Mouse (Mus musculus) heart, postnatal 10 days (tissue): ENCODE data around the gene Rrp1b. TPM values are rescaled to one million over a fixed set of nuclear protein-coding genes. Genes with fewer than 3 reads are reported as not detected.
A peak's percentile ranks its signal among the peaks of the same experiment; 100 is the strongest.
"Not testable (repeated sequence)": the region's sequence is repeated elsewhere in the genome, so short reads cannot be mapped to it uniquely, and the experiment has no call there.

ENCODE experiments used
- DNase-seq, 2 experiments: peaks; one replicate each; pipeline ENCODE4 v3.0.0; 2021
- intact Hi-C: fragments of 180-260 bp; cut with DNase I; formaldehyde crosslinking; loops from one replicate; pipeline ENCODE4 v1.15.1; 2025
- total RNA-seq, 2 experiments: library from RNA; stranded (reverse); gene quantifications; 2 replicates each; pipeline ENCODE4 v1.2.3; 2021

The Rrp1b gene
- total RNA-seq, 2 experiments from 2014 or later: 9.4 to 13.1 TPM

DNA sequence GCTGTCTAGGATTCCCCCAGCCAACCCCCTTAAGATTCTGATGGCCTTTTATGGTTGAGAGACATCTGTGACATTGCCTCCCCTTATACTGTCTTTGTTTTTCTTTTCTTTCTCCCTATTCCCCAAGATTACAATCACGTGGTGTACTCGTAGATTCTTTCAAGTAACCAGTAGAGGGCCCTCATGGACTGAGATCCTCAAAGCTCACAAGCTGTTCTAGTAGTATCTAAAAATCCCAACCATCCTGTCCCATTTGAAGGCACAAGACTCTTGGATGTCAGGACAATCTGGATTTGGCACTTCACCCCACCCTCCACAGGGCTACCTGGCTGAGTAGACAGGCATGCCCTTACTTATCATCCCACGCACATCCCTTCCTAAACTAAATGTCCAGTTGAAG is 8.2 kb upstream of the Rrp1b start:
- intact Hi-C loops: loop anchor here (2.0 kb wide), 1 partner anchor 45 kb away; no protein-coding TSS in a partner anchor
- DNase-seq: peak; percentile 33 to 42

GRCm38 (mm10) chr17:32028301-32028700 is 7.6 kb upstream of the Rrp1b start:
- intact Hi-C loops: no loop called here
- DNase-seq: no peak

- intact Hi-C loops: loop anchor here (10.0 kb wide), 1 partner anchor 507 kb away; the partner anchor contains the start of gene Ndufv3
- DNase-seq: no peak
Measured at GRCm38 (mm10) chr17:32031684-32032083, 4.2 kb upstream of the Rrp1b start.

DNA sequence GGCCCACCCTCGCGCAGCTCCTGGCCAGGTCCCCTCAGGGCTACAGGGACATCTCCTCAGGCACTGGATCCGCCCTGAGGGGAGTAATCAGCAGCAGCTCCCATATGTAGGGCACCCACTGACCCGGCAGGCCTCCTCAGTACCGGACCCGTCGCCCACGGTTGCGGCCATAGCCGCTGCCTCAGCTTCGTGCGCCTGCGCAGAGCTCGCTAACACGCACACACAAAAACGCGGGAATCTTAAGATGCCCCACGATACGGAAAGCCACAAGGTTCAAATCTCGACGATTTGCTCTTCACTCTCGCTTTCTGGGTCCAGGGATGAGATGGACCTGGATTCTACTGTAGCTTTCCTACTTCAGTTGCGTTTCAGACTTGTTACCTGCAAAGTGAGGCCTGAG is 1.6 kb upstream of the Rrp1b start:
- intact Hi-C loops: loop anchor here (10.0 kb wide), 1 partner anchor 510 kb away; the partner anchor contains the start of gene Ndufv3
- DNase-seq: no peak

- intact Hi-C loops: loop anchor here (2.0 to 10.0 kb wide), 3 partner anchors 36 to 512 kb away; partner anchors contain the start of gene Ndufv3
- no peak for DNase-seq
Measured at GRCm38 (mm10) chr17:32036509-32037438, 874 bp downstream of the Rrp1b start.

DNA sequence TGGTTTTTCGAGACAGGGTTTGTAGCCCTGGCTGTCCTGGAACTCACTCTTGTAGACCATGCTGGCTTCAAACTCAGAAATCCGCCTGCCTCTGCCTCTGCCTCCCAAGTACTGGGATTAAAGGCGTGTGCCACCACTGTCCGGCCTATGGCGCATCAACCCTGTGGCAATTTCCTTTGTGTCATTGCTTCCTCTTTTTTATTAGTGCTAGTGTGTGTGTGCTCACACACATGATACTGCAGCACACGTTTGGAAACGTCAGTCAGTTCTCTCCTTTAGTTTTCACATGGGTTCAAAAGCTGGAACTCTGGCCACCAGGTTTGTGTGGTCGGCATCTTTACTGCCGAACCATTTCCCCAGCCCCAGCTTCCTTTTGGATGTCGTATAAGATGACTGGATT is 4.4 kb downstream of the Rrp1b start:
- intact Hi-C loops: no loop called here
- DNase-seq: no peak

DNA sequence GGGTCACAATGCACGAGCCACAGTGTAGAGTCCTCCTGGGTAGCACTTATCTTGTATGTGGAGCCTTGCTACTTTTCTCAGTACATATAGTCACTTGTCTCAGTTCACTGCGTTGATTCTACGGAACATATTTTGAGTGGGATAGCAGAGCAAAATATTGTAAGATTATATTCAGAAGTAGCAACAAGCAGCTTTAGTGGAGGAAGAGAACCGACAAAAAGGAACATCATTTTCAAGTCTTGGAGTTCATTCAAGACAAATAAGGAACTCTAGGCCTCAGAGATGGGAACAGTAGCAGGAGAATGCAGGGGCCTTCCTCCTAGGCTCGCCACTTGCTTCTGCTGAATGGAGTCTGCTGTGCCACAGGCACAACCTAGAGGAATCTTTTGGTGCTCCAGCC is 10.6 kb downstream of the Rrp1b start:
- no peak for DNase-seq
- intact Hi-C loops: no loop called here

GRCm38 (mm10) chr17:32048351-32048750 is 12.5 kb downstream of the Rrp1b start:
- no peak for DNase-seq
- intact Hi-C loops: no loop called here

- intact Hi-C loops: no loop called here
- DNase-seq: no peak
Measured at GRCm38 (mm10) chr17:32049914-32050313, 14.0 kb downstream of the Rrp1b start.

GRCm38 (mm10) chr17:32050609-32051008 is 14.7 kb downstream of the Rrp1b start:
- no peak for DNase-seq
- intact Hi-C loops: no loop called here

- DNase-seq: peak; percentile 29 to 34
- intact Hi-C loops: no loop called here
Measured at GRCm38 (mm10) chr17:32052237-32053080, 16.6 kb downstream of the Rrp1b start.

DNA sequence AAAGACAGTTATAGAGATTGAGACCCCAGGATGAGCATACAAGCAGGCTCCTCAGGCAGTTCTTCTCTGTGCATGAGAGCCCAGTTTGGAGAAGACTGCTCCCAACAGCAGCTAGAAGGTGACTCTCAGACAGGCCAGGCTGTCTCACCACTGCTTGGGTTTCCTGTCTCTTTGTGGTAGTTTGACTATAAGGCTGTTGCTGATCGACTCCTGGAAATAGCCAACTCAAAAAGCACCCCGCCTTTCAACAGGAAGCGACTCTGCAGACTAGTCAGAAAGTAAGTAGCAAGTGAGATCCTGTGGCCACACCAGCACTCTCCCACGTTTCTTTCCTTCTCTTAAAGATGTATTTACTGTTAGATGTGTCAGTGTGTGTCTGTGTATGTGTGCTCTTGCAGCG is 17.8 kb downstream of the Rrp1b start:
- no peak for DNase-seq
- intact Hi-C loops: no loop called here

GRCm38 (mm10) chr17:32057843-32058242 is 21.9 kb downstream of the Rrp1b start:
- intact Hi-C loops: no loop called here
- no peak for DNase-seq

DNA sequence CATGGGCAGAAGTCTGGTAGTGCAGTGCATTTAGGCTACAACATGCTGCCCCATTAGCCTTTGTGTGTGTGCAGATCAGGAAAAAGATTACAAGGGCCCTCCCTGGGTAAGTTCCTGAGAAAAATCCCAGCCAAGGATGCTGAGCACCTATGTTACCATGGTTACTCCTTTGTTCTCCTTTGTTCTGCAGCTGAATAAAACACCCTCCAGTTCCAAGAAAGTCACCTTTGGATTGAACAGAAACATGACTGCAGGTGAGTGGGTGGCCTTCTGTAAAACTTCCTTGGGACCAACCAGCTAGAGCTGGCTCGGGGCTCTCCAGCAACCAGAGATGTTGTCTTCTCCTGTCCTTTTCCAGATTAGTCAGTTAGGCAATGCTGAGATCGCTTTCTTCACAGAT is 23.2 kb downstream of the Rrp1b start:
- intact Hi-C loops: no loop called here

DNA sequence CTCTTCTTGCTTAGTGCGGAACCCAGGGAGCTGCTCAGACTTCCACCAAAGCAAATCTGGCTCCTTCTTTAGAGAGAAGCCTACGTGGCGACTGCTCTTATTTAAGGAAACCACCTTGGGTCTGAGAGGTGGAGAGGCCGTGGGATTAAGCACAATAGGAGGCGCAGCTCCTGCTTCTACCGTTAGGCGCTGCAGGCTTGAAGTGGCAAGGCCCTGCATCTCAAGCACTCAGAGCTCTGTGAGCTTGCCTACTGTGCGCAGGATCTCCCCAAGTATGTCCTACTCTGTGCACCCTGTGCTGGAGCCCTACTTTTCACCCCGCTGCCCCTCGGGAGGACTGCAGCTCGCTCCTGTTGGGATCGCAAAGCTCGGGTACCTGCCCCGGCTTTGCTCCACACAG is 25.3 kb downstream of the Rrp1b start:
- intact Hi-C loops: no loop called here
- DNase-seq: no peak

More for the DNA sequence above, 23.2 kb downstream of the Rrp1b start:
- no peak for DNase-seq

- intact Hi-C loops: no loop called here
- DNase-seq: no peak
Measured at GRCm38 (mm10) chr17:32063654-32064053, 27.8 kb downstream of the Rrp1b start.

DNA sequence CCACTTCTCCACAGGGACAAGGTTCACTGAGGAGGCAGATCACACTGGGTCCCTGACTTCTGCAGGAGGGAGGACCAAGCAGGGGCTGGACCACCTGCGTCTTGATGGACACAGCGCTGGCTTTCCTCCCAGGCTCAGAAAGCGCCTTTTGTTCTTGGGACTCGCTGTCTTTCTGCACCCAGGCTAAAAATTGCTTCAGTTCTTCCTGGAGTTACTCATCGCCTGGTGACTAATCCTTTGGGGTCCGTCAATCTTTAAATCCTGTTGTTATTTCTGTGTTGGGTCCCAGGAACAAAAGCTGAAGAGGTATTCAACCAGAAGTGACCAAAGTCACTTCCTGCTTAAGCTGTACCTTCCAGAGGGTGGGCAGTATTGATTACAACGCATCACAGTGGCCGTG is 28.9 kb downstream of the Rrp1b start:
- intact Hi-C loops, DNase-seq: not testable (repeated sequence)

DNA sequence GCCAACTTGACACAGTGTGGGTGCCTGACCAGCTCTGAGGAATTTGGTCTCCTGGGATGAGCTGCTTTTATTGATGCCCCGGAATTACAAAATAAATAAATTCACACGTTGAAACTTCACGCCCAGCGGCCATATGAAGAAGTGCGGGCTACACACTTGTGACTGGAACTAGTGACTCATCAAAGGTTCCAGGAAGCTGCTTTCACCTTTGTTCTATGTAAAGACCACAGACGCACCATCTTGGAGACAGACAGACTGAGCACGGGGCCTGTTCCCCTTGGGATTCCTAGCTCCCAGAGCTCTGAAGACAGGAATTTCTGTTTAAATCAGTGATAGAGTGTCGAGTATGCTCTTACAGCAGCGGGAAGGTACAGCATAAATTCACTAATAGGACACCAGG is 31.6 kb downstream of the Rrp1b start:
- DNase-seq: no peak
- intact Hi-C loops: no loop called here

- DNase-seq: no peak
- intact Hi-C loops: no loop called here
Measured at GRCm38 (mm10) chr17:32068381-32068780, 32.5 kb downstream of the Rrp1b start.

DNA sequence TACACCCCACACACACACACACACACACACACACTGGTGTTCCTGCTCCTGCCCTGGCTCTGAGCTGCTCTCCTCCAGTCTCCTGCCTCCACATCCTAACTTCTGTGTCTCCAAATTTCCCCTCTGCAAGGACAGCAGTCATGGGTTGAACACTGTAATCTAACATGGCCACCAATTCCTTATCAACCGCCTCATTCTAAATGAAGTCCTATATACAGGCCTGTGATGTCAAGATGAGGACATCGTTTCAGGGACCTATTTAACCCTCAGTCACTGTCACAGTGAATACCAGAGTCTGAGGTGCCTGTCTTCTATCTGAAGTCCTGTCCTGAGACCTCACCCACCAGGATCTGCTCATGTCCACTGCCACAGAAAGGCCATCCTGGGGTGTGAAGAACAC is 32.9 kb downstream of the Rrp1b start:
- DNase-seq: no peak
- intact Hi-C loops: no loop called here

GRCm38 (mm10) chr17:32073359-32073758 is 37.5 kb downstream of the Rrp1b start:
- DNase-seq: peak; percentile 86 to 92
- intact Hi-C loops: loop anchor here (1.0 to 10.0 kb wide), 4 partner anchors 37 to 421 kb away; partner anchors contain the start of genes Hsf2bp and Rrp1b
